Mouse (Mus musculus): ENCODE results near the gene Cadm2. TPM values are rescaled to one million over a fixed set of nuclear protein-coding genes. Genes with fewer than 3 reads are reported as not detected.

Cadm2 gene
- polyA plus RNA-seq, 1 experiment from 2014 or later: 65.6 TPM

- ATAC-seq (ENCODE audit: low read depth): no peak
- H3K27ac ChIP-seq (ENCODE audit: low read depth, low read length): no peak overlapping the region
- no peaks in the 10 kb centered on the region for H3K4me1 ChIP-seq (ENCODE audit: control insufficient read depth, insufficient read depth, low read length)
- no peak overlapping the region for H3K4me2 ChIP-seq (ENCODE audit: low read depth, low read length)
- H3K27me3 ChIP-seq (ENCODE audit: control insufficient read depth, insufficient read depth, low read length): no peaks in the 10 kb centered on the region
- no peak overlapping the region for H3K4me3 ChIP-seq (ENCODE audit: low read depth, low read length)
- no peak overlapping the region for H3K9ac ChIP-seq (replicated peaks; ENCODE audit: low read depth, low read length)
- 69% methylated on average over 5 of the region's 5 CpGs for WGBS
- no peaks in the 10 kb centered on the region for H3K36me3 ChIP-seq (ENCODE audit: control insufficient read depth, insufficient read depth, low read length)
- H3K9me3 ChIP-seq (ENCODE audit: control insufficient read depth, low read length): no peaks in the 10 kb centered on the region
Observed at GRCm38 (mm10) chr16:67575557-67575956, 45.2 kb downstream of the Cadm2 start.

GRCm38 (mm10) chr16:67526992-67527391, 93.7 kb downstream of the Cadm2 start:
- Histone ChIP-seq H3K4me1 (ENCODE audit: control insufficient read depth, insufficient read depth, low read length) (no peaks in the 10 kb centered on the region), H3K4me2 (ENCODE audit: low read depth, low read length) (no peak overlapping the region), H3K9me3 (ENCODE audit: control insufficient read depth, low read length) (no peaks in the 10 kb centered on the region), H3K4me3 (ENCODE audit: low read depth, low read length) (no peak overlapping the region), H3K36me3 (ENCODE audit: control insufficient read depth, insufficient read depth, low read length) (no peaks in the 10 kb centered on the region), H3K27me3 (ENCODE audit: control insufficient read depth, insufficient read depth, low read length) (no peaks in the 10 kb centered on the region), H3K9ac (replicated peaks; ENCODE audit: low read depth, low read length) (no peak overlapping the region), H3K27ac (ENCODE audit: low read depth, low read length) (no peak overlapping the region)
- 89% methylated on average over 1 of the region's 1 CpGs for WGBS
- no peak for ATAC-seq (ENCODE audit: low read depth)

GRCm38 (mm10) chr16:67524878-67525277, 95.8 kb downstream of the Cadm2 start:
- Histone ChIP-seq H3K27ac (ENCODE audit: low read depth, low read length) (no peak overlapping the region), H3K4me2 (ENCODE audit: low read depth, low read length) (no peak overlapping the region), H3K9me3 (ENCODE audit: control insufficient read depth, low read length) (no peaks in the 10 kb centered on the region), H3K27me3 (ENCODE audit: control insufficient read depth, insufficient read depth, low read length) (no peaks in the 10 kb centered on the region), H3K36me3 (ENCODE audit: control insufficient read depth, insufficient read depth, low read length) (no peaks in the 10 kb centered on the region), H3K9ac (replicated peaks; ENCODE audit: low read depth, low read length) (no peak overlapping the region), H3K4me1 (ENCODE audit: control insufficient read depth, insufficient read depth, low read length) (no peaks in the 10 kb centered on the region), H3K4me3 (ENCODE audit: low read depth, low read length) (no peak overlapping the region)
- WGBS: 89% methylated on average over 1 of the region's 1 CpGs
- ATAC-seq (ENCODE audit: low read depth): no peak

- no peak overlapping the region for H3K4me2 ChIP-seq (ENCODE audit: low read depth, low read length)
- H3K27ac ChIP-seq (ENCODE audit: low read depth, low read length): no peak overlapping the region
- H3K27me3 ChIP-seq (ENCODE audit: control insufficient read depth, insufficient read depth, low read length): no peaks in the 10 kb centered on the region
- 78% methylated on average over 3 of the region's 3 CpGs for WGBS
- H3K9ac ChIP-seq (replicated peaks; ENCODE audit: low read depth, low read length): no peak overlapping the region
- H3K36me3 ChIP-seq (ENCODE audit: control insufficient read depth, insufficient read depth, low read length): no peaks in the 10 kb centered on the region
- H3K9me3 ChIP-seq (ENCODE audit: control insufficient read depth, low read length): no peaks in the 10 kb centered on the region
- no peak overlapping the region for H3K4me3 ChIP-seq (ENCODE audit: low read depth, low read length)
- no peak for ATAC-seq (ENCODE audit: low read depth)
- no peaks in the 10 kb centered on the region for H3K4me1 ChIP-seq (ENCODE audit: control insufficient read depth, insufficient read depth, low read length)
Observed at GRCm38 (mm10) chr16:67518311-67518710, 102.4 kb downstream of the Cadm2 start.

GRCm38 (mm10) chr16:67515549-67515948, 105.2 kb downstream of the Cadm2 start:
- Histone ChIP-seq H3K9me3 (ENCODE audit: control insufficient read depth, low read length) (no peaks in the 10 kb centered on the region), H3K27me3 (ENCODE audit: control insufficient read depth, insufficient read depth, low read length) (no peaks in the 10 kb centered on the region), H3K9ac (replicated peaks; ENCODE audit: low read depth, low read length) (no peak overlapping the region), H3K4me3 (ENCODE audit: low read depth, low read length) (no peak overlapping the region), H3K4me1 (ENCODE audit: control insufficient read depth, insufficient read depth, low read length) (no peaks in the 10 kb centered on the region), H3K36me3 (ENCODE audit: control insufficient read depth, insufficient read depth, low read length) (no peaks in the 10 kb centered on the region), H3K27ac (ENCODE audit: low read depth, low read length) (no peak overlapping the region), H3K4me2 (ENCODE audit: low read depth, low read length) (no peak overlapping the region)
- no peak for ATAC-seq (ENCODE audit: low read depth)
- WGBS: 82% methylated on average over 4 of the region's 4 CpGs

- Histone ChIP-seq H3K9me3 (ENCODE audit: control insufficient read depth, low read length) (no peaks in the 10 kb centered on the region), H3K4me1 (ENCODE audit: control insufficient read depth, insufficient read depth, low read length) (no peaks in the 10 kb centered on the region), H3K4me3 (ENCODE audit: low read depth, low read length) (no peak overlapping the region), H3K36me3 (ENCODE audit: control insufficient read depth, insufficient read depth, low read length) (no peaks in the 10 kb centered on the region), H3K27ac (ENCODE audit: low read depth, low read length) (no peak overlapping the region), H3K4me2 (ENCODE audit: low read depth, low read length) (no peak overlapping the region), H3K27me3 (ENCODE audit: control insufficient read depth, insufficient read depth, low read length) (no peaks in the 10 kb centered on the region), H3K9ac (replicated peaks; ENCODE audit: low read depth, low read length) (no peak overlapping the region)
- WGBS: 71% methylated on average over 9 of the region's 9 CpGs
- ATAC-seq (ENCODE audit: low read depth): no peak
Observed at GRCm38 (mm10) chr16:67509079-67509478, 111.6 kb downstream of the Cadm2 start.

- Histone ChIP-seq H3K4me3 (ENCODE audit: low read depth, low read length) (no peak overlapping the region), H3K4me1 (ENCODE audit: control insufficient read depth, insufficient read depth, low read length) (no peaks in the 10 kb centered on the region), H3K27me3 (ENCODE audit: control insufficient read depth, insufficient read depth, low read length) (no peaks in the 10 kb centered on the region), H3K9me3 (ENCODE audit: control insufficient read depth, low read length) (no peaks in the 10 kb centered on the region), H3K9ac (replicated peaks; ENCODE audit: low read depth, low read length) (no peak overlapping the region), H3K36me3 (ENCODE audit: control insufficient read depth, insufficient read depth, low read length) (no peaks in the 10 kb centered on the region), H3K27ac (ENCODE audit: low read depth, low read length) (no peak overlapping the region), H3K4me2 (ENCODE audit: low read depth, low read length) (no peak overlapping the region)
- no peak for ATAC-seq (ENCODE audit: low read depth)
- 78% methylated on average over 7 of the region's 7 CpGs for WGBS
Observed at GRCm38 (mm10) chr16:67482542-67482941, 138.2 kb downstream of the Cadm2 start.

GRCm38 (mm10) chr16:67467041-67467440, 153.7 kb downstream of the Cadm2 start:
- WGBS: 87% methylated on average over 3 of the region's 3 CpGs

GRCm38 (mm10) chr16:67436301-67436700, 184.4 kb downstream of the Cadm2 start:
- 80% methylated on average over 4 of the region's 4 CpGs for WGBS
- no peak for ATAC-seq (ENCODE audit: low read depth)
- Histone ChIP-seq H3K4me1 (ENCODE audit: control insufficient read depth, insufficient read depth, low read length) (no peaks in the 10 kb centered on the region), H3K27me3 (ENCODE audit: control insufficient read depth, insufficient read depth, low read length) (no peaks in the 10 kb centered on the region), H3K4me2 (ENCODE audit: low read depth, low read length) (no peak overlapping the region), H3K9me3 (ENCODE audit: control insufficient read depth, low read length) (no peaks in the 10 kb centered on the region), H3K27ac (ENCODE audit: low read depth, low read length) (no peak overlapping the region), H3K9ac (replicated peaks; ENCODE audit: low read depth, low read length) (no peak overlapping the region), H3K4me3 (ENCODE audit: low read depth, low read length) (no peak overlapping the region), H3K36me3 (ENCODE audit: control insufficient read depth, insufficient read depth, low read length) (no peaks in the 10 kb centered on the region)

More at GRCm38 (mm10) chr16:67467041-67467440, 153.7 kb downstream of the Cadm2 start:
- H3K27me3 ChIP-seq (ENCODE audit: control insufficient read depth, insufficient read depth, low read length): no peaks in the 10 kb centered on the region
- H3K4me3 ChIP-seq (ENCODE audit: low read depth, low read length): no peak overlapping the region
- H3K4me2 ChIP-seq (ENCODE audit: low read depth, low read length): no peak overlapping the region
- no peaks in the 10 kb centered on the region for H3K9me3 ChIP-seq (ENCODE audit: control insufficient read depth, low read length)
- H3K27ac ChIP-seq (ENCODE audit: low read depth, low read length): no peak overlapping the region
- H3K36me3 ChIP-seq (ENCODE audit: control insufficient read depth, insufficient read depth, low read length): no peaks in the 10 kb centered on the region
- H3K9ac ChIP-seq (replicated peaks; ENCODE audit: low read depth, low read length): no peak overlapping the region
- ATAC-seq (ENCODE audit: low read depth): no peak
- no peaks in the 10 kb centered on the region for H3K4me1 ChIP-seq (ENCODE audit: control insufficient read depth, insufficient read depth, low read length)

GRCm38 (mm10) chr16:67425371-67425770, 195.3 kb downstream of the Cadm2 start:
- 74% methylated on average over 1 of the region's 1 CpGs for WGBS
- Histone ChIP-seq H3K27me3 (ENCODE audit: control insufficient read depth, insufficient read depth, low read length) (no peaks in the 10 kb centered on the region), H3K27ac (ENCODE audit: low read depth, low read length) (no peak overlapping the region), H3K9me3 (ENCODE audit: control insufficient read depth, low read length) (no peaks in the 10 kb centered on the region), H3K4me3 (ENCODE audit: low read depth, low read length) (no peak overlapping the region), H3K36me3 (ENCODE audit: control insufficient read depth, insufficient read depth, low read length) (no peaks in the 10 kb centered on the region), H3K4me2 (ENCODE audit: low read depth, low read length) (no peak overlapping the region), H3K4me1 (ENCODE audit: control insufficient read depth, insufficient read depth, low read length) (no peaks in the 10 kb centered on the region), H3K9ac (replicated peaks; ENCODE audit: low read depth, low read length) (no peak overlapping the region)
- ATAC-seq (ENCODE audit: low read depth): no peak

Measured in neural tube, embryonic 14.5 days (tissue).